Mouse (Mus musculus) bone marrow macrophage, adult 2 months (primary cell): ENCODE measurements around the gene Muc20. TPM values are rescaled to one million over a fixed set of nuclear protein-coding genes. Genes with fewer than 3 reads are reported as not detected.

Experiments used
- H3K27ac ChIP-seq: 2 replicates; pipeline ENCODE4 v1.5.1; 2012; ENCODE audit warnings: low read depth, low read length; ENCODE audit not compliant: insufficient read depth
- H3K4me1 ChIP-seq: 2 replicates; pipeline ENCODE4 v1.6.1; 2012; ENCODE audit warnings: low read length; ENCODE audit not compliant: control insufficient read depth, insufficient read depth
- H3K4me3 ChIP-seq: 2 replicates; pipeline ENCODE4 v1.5.1; 2012; ENCODE audit warnings: mild to moderate bottlenecking, low read length, moderate library complexity; ENCODE audit not compliant: insufficient read depth
- CTCF ChIP-seq: IDR thresholded peaks from 2 replicates; pipeline ENCODE4 v1.5.1; 2012; ENCODE audit warnings: low read depth, mild to moderate bottlenecking, low read length, moderate library complexity
- POLR2A ChIP-seq: IDR thresholded peaks from 2 replicates; pipeline ENCODE4 v1.6.1; 2012; ENCODE audit warnings: mild to moderate bottlenecking, low read depth, low read length, borderline replicate concordance
- polyA plus RNA-seq: library from polyadenylated mRNA; stranded (reverse); fragments of >200 nt; gene quantifications from 2 replicates; pipeline ENCODE4 v1.2.4, GENCODE M21; 2012; ENCODE audit not compliant: missing spikeins, insufficient read depth, insufficient read length

Muc20 gene
- polyA plus RNA-seq = not detected in 2 replicates

DNA sequence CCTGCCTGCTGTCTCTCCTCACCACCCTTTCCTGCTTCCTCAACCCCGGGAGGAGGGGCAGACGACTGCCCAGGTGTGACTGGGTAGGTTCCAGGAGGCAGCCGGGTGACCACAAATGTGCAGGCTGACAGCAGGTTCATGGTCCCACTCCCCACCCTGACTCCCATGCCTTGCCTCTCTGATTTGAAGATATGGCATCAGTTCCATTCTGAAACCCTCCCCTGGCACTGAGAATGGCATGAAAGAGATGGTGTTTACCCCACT lies at the start of gene Muc20:
Muc20 (minus strand) TSS at position 10 of the 264 bp plus-strand sequence.
- peaks cover 4% of the 10 kb centered on the region; the same call in 1 of the 2 replicates for H3K4me1 ChIP-seq
- TF ChIP-seq CTCF (no peak), POLR2A (no peak)
- no peak within 1 kb of the TSS for H3K4me3 ChIP-seq
- no peak within 1 kb of the TSS for H3K27ac ChIP-seq

DNA sequence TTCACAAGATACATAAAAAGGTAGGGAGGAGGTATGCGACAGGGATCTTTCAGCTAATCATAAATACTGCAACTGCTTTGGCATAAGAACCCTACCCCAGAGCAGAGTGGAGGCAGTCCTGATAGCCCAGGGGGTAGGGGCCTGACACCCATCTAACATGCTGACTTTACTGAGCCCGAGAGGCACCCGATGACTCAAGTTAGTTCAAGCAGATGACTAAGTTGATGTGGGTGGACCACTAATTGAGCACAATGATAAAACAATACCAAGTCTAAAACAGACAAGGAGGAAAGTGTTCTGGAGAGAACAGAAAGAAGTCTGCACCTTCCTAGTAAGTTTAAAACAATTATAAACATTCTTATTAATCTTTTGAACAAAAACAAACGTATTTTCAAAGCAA lies 34.3 kb upstream of the Muc20 start:
- Histone ChIP-seq H3K27ac (no peak overlapping the region), H3K4me1 (peaks cover under 1% of the 10 kb centered on the region)
- TF ChIP-seq CTCF (no peak), POLR2A (no peak)

DNA sequence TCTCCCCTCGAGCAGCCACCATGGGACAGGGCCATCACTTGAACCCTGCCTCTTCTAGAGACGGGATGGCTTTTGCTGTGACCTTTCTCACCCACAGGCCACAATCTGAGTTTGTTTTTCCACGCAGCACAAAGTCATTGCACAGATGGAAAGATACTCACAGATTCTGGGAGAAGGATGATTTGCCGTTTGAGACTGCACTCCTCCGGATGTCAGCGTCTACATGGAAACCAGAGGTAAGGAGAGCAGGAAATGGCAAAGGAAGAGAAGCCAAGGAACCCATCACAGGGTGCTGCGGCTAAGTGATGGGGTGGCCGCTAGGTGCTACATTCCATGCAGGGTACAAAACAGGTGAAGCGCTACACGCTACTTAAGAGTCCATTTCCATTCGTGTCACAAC lies 31.9 kb upstream of the Muc20 start:
- H3K4me3 ChIP-seq = no peak overlapping the region
- H3K27ac ChIP-seq = no peak overlapping the region
- no peaks in the 10 kb centered on the region for H3K4me1 ChIP-seq
- no peak for TF ChIP-seq POLR2A
- no peak for TF ChIP-seq CTCF

More for the DNA sequence above, 34.3 kb upstream of the Muc20 start:
- H3K4me3 ChIP-seq = no peak overlapping the region

DNA sequence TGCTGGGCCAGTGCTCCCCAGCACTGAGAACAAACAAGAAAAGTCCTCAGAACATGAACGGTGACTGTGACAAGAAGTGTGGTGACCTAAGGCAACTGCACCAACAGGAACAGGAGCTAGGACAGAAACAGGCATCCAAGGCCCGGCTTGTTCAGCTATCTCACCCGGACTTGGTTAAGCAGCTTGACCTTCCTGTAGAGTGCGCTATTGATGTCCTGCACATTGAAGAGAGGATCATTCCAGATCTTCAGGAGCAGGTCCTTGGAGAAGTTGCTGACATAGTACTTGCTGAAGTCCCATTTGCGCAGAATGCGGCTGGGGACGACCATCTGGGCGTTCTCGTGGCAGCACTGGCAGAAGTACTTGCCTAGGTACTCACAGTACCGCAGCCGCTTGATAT lies 29.3 kb upstream of the Muc20 start:
- Histone ChIP-seq H3K4me3 (no peak overlapping the region), H3K27ac (no peak overlapping the region), H3K4me1 (no peaks in the 10 kb centered on the region)
- TF ChIP-seq POLR2A (no peak), CTCF (no peak)

DNA sequence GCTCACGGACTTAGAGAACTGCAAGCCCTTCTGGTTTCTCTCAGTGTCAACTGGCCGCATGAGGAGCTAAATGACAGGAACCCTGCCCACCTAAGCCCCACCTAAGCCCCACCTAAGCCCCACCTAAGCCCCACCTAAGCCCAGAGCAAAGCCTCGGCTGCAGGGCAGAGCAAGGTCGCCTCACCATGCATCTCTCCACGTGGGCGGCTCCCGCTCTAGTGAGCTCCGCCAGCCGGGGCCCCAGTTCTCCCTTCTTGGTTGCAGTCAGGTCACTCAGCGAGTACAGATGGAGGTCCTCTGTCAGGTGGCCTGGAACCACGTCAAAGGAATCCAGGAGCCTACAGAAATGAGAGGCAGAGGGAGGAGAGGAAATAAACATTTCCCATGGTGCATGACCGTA lies 28.1 kb upstream of the Muc20 start:
- Histone ChIP-seq H3K4me3 (no peak overlapping the region), H3K4me1 (no peaks in the 10 kb centered on the region), H3K27ac (no peak overlapping the region)
- no peak for TF ChIP-seq CTCF
- no peak for TF ChIP-seq POLR2A

DNA sequence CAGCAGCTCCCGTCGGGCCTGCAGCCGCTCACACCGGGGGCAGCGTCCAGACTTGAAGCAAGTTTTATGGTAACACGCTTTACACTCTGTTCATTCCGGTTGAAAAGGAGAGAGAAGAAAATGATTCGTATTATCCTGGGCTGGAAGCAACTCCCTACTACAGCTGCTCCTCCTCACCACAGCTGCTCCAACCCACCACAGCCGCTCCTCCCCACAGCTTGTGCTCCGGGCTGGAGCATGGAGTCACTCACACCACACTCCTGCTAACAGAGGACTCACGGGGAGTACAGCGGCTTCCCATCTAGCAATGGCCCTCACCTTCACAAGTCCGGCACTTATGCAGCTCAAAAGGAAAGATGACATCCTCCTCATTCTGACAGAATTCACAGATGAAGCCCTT lies 26.8 kb upstream of the Muc20 start:
- TF ChIP-seq POLR2A (no peak), CTCF (no peak)
- Histone ChIP-seq H3K27ac (no peak overlapping the region), H3K4me1 (no peaks in the 10 kb centered on the region), H3K4me3 (no peak overlapping the region)

DNA sequence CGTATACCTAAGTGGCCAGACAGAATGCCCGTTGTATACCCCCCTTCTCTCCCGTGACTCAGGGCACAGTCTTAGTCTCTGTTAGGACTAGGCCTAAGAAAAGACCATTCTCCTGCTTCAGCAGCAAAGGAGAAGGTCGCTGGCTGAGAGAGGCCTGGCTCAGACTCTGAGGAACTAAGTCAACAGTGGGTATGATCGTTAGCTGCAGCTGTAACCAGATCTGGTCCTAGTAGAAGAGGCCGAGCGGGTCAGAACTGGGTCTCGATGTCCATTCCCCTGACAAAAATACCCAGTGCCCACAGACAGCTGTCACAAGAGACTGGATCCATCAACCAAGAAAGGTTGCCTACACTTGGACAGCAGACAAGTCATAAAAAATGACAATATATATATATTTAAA lies 26.3 kb upstream of the Muc20 start:
- Histone ChIP-seq H3K4me3 (no peak overlapping the region), H3K27ac (no peak overlapping the region), H3K4me1 (no peaks in the 10 kb centered on the region)
- no peak for TF ChIP-seq CTCF
- no peak for TF ChIP-seq POLR2A

DNA sequence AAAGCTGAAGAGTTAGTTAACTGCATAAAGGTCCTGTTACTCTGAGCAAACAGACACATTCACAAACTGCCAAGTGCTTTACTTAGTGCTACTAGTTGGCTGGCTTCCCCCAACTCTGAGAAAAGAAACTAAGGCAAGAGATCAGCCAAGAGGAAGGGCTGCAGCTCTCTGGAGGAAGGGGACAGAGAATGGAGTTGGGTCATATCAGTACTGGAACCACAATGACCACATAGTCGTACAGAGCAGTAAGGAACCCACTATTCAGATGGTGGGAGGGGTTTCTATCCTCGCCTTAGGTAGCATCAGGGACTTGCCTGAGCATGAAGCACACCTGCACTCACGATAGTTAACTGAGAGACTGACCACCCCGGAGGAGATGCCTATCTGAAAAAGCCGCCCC lies 25.6 kb upstream of the Muc20 start:
- TF ChIP-seq POLR2A (no peak), CTCF (no peak)
- Histone ChIP-seq H3K27ac (no peak overlapping the region), H3K4me1 (no peaks in the 10 kb centered on the region), H3K4me3 (no peak overlapping the region)

DNA sequence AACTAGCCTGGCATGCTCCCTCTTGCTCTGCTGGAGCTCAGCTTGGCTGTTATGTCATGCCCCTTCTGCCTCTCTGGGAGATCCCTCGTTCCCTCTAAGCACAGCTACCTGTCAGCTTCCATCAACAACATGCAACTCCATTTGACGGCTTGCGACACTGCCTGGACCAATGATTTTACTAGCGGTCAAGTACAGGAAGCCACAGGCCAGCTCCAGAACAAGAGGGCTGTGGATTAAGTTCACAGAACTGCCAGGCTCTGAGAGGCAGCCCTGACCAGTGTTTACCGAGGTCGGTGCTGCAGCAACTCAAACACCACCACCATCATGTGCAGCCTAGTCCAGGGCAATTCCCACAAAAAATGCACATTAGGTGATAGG lies 25.2 kb upstream of the Muc20 start:
- Histone ChIP-seq H3K27ac (no peak overlapping the region), H3K4me1 (no peaks in the 10 kb centered on the region), H3K4me3 (no peak overlapping the region)
- no peak for TF ChIP-seq CTCF
- TF ChIP-seq POLR2A = no peak

DNA sequence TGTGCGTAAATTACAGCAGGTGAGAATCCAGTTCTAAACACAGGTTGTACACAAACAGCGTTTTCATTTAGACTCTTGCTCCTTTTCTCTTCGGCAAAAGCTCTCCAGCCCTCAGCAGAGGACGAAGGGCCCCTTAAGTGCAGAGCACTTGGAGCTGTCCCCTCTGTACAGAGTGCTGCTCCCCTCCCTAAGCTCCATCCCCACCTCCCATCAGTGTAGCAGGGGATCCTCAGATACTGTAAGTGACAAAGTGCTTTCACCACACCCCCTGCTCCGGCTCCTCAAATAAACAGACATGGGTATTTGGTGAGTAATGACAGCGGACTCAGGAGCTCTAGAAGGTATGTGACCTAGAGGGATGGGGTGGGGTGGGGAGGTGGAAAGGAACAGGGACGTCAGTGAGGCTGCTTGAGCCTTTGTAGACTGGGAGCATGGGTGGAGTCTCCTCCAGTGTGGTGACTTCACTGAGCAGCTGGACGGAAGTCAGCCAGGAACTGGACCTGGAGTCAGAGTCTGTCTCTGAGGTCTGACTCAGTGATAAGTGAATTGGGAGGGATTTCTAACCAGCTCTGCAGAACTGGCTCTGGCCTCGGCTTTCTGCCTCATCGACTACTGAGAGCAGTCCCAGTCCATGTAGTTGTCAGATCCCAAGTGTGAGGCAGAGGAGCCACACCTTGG lies 24.7 kb upstream of the Muc20 start:
- no peak overlapping the region for H3K4me3 ChIP-seq
- no peak for TF ChIP-seq POLR2A
- TF ChIP-seq CTCF = no peak
- H3K4me1 ChIP-seq = no peaks in the 10 kb centered on the region
- H3K27ac ChIP-seq = no peak overlapping the region

DNA sequence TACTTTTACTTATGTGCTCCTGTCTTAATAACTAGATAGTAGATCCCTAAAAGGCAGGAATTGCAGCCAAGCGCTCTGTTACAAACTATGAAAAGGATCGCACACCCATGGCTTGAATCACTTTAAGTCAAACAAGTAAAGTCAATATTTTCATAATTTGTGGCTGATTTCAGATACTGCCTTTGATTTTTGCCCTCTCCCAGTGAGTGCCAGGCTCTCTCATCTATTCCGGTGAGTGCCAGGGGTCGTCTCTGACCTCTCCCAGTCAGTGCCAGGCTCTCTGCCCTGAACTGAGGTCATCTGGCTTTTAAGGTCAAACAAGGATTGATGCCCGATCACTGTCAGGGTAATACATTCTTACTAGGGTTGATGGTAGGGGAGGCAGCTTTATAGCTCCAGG lies 21.2 kb upstream of the Muc20 start:
- no peak overlapping the region for H3K4me3 ChIP-seq
- H3K27ac ChIP-seq = no peak overlapping the region
- TF ChIP-seq POLR2A (no peak), CTCF (no peak)
- H3K4me1 ChIP-seq = peaks cover 6% of the 10 kb centered on the region
